Mouse (Mus musculus): ENCODE results near the gene Stxbp1. TPM values are rescaled to one million over a fixed set of nuclear protein-coding genes. Genes with fewer than 3 reads are reported as not detected.

Stxbp1 gene
- polyA plus RNA-seq, 1 experiment from 2014 or later: 19.6 TPM

GRCm38 (mm10) chr2:32825796-32826195 is 21.2 kb downstream of the Stxbp1 start:
- Histone ChIP-seq H3K4me1 (ENCODE audit: insufficient read depth, low read length) (peaks cover 18% of the 10 kb centered on the region), H3K9me3 (ENCODE audit: low read length) (no peaks in the 10 kb centered on the region), H3K27ac (ENCODE audit: low read length) (no peak overlapping the region), H3K9ac (replicated peaks; ENCODE audit: low read length) (no peak overlapping the region), H3K27me3 (ENCODE audit: insufficient read depth, low read length) (no peaks in the 10 kb centered on the region), H3K4me2 (replicated peaks; ENCODE audit: low read depth, low read length) (no peak overlapping the region), H3K4me3 (ENCODE audit: low read length) (no peak overlapping the region), H3K36me3 (ENCODE audit: insufficient read depth, low read length) (no peaks in the 10 kb centered on the region)
- WGBS: 91% methylated on average over 6 of the region's 6 CpGs
- no peak for ATAC-seq (ENCODE audit: low FRiP score, low TSS enrichment)

GRCm38 (mm10) chr2:32824778-32825177 is 22.3 kb downstream of the Stxbp1 start:
- ATAC-seq (ENCODE audit: low FRiP score, low TSS enrichment): no peak
- H3K4me1 ChIP-seq (ENCODE audit: insufficient read depth, low read length): peaks cover 18% of the 10 kb centered on the region
- peak overlapping the region; percentile 64; the same call in 1 of the 2 replicates for H3K27ac ChIP-seq (ENCODE audit: low read length)
- no peaks in the 10 kb centered on the region for H3K36me3 ChIP-seq (ENCODE audit: insufficient read depth, low read length)
- H3K9me3 ChIP-seq (ENCODE audit: low read length): no peaks in the 10 kb centered on the region
- H3K9ac ChIP-seq (replicated peaks; ENCODE audit: low read length): no peak overlapping the region
- H3K4me2 ChIP-seq (replicated peaks; ENCODE audit: low read depth, low read length): no peak overlapping the region
- H3K4me3 ChIP-seq (ENCODE audit: low read length): no peak overlapping the region
- 79% methylated on average over 1 of the region's 1 CpGs for WGBS
- no peaks in the 10 kb centered on the region for H3K27me3 ChIP-seq (ENCODE audit: insufficient read depth, low read length)

GRCm38 (mm10) chr2:32824181-32824580 is 22.9 kb downstream of the Stxbp1 start:
- H3K4me3 ChIP-seq (ENCODE audit: low read length): no peak overlapping the region
- no peaks in the 10 kb centered on the region for H3K27me3 ChIP-seq (ENCODE audit: insufficient read depth, low read length)
- no peaks in the 10 kb centered on the region for H3K36me3 ChIP-seq (ENCODE audit: insufficient read depth, low read length)
- no peak for ATAC-seq (ENCODE audit: low FRiP score, low TSS enrichment)
- 28% methylated on average over 8 of the region's 8 CpGs for WGBS
- H3K9me3 ChIP-seq (ENCODE audit: low read length): no peaks in the 10 kb centered on the region
- H3K27ac ChIP-seq (ENCODE audit: low read length): peak overlapping the region; percentile 64; the same call in 1 of the 2 replicates
- peaks cover 18% of the 10 kb centered on the region for H3K4me1 ChIP-seq (ENCODE audit: insufficient read depth, low read length)
- no peak overlapping the region for H3K9ac ChIP-seq (replicated peaks; ENCODE audit: low read length)
- H3K4me2 ChIP-seq (replicated peaks; ENCODE audit: low read depth, low read length): no peak overlapping the region

- Histone ChIP-seq H3K4me2 (replicated peaks; ENCODE audit: low read depth, low read length) (no peak overlapping the region), H3K9ac (replicated peaks; ENCODE audit: low read length) (peak overlapping the region; percentile 22; the same call in 1 of the 2 replicates), H3K27ac (ENCODE audit: low read length) (peak overlapping the region; percentile 40; the same call in 1 of the 2 replicates), H3K27me3 (ENCODE audit: insufficient read depth, low read length) (no peaks in the 10 kb centered on the region), H3K4me3 (ENCODE audit: low read length) (no peak overlapping the region), H3K9me3 (ENCODE audit: low read length) (no peaks in the 10 kb centered on the region), H3K4me1 (ENCODE audit: insufficient read depth, low read length) (peaks cover 18% of the 10 kb centered on the region), H3K36me3 (ENCODE audit: insufficient read depth, low read length) (peaks cover 2% of the 10 kb centered on the region; the same call in 1 of the 2 replicates)
- ATAC-seq (ENCODE audit: low FRiP score, low TSS enrichment): no peak
- 42% methylated on average over 8 of the region's 8 CpGs for WGBS
Observed at GRCm38 (mm10) chr2:32823579-32824154, 23.4 kb downstream of the Stxbp1 start.

GRCm38 (mm10) chr2:32823153-32823552 is 23.9 kb downstream of the Stxbp1 start:
- peaks cover 18% of the 10 kb centered on the region for H3K4me1 ChIP-seq (ENCODE audit: insufficient read depth, low read length)
- ATAC-seq (ENCODE audit: low FRiP score, low TSS enrichment): no peak
- peak overlapping the region; percentile 22; the same call in 1 of the 2 replicates for H3K9ac ChIP-seq (replicated peaks; ENCODE audit: low read length)

GRCm38 (mm10) chr2:32822643-32823042 is 24.4 kb downstream of the Stxbp1 start:
- H3K27ac ChIP-seq (ENCODE audit: low read length): no peak overlapping the region
- H3K9me3 ChIP-seq (ENCODE audit: low read length): no peaks in the 10 kb centered on the region
- ATAC-seq (ENCODE audit: low FRiP score, low TSS enrichment): no peak
- peaks cover 2% of the 10 kb centered on the region; the same call in 1 of the 2 replicates for H3K36me3 ChIP-seq (ENCODE audit: insufficient read depth, low read length)
- peaks cover 18% of the 10 kb centered on the region for H3K4me1 ChIP-seq (ENCODE audit: insufficient read depth, low read length)
- H3K4me3 ChIP-seq (ENCODE audit: low read length): no peak overlapping the region
- 74% methylated on average over 6 of the region's 6 CpGs for WGBS
- no peaks in the 10 kb centered on the region for H3K27me3 ChIP-seq (ENCODE audit: insufficient read depth, low read length)
- no peak overlapping the region for H3K4me2 ChIP-seq (replicated peaks; ENCODE audit: low read depth, low read length)
- no peak overlapping the region for H3K9ac ChIP-seq (replicated peaks; ENCODE audit: low read length)

More at GRCm38 (mm10) chr2:32823153-32823552, 23.9 kb downstream of the Stxbp1 start:
- peaks cover 2% of the 10 kb centered on the region; the same call in 1 of the 2 replicates for H3K36me3 ChIP-seq (ENCODE audit: insufficient read depth, low read length)
- 25% methylated on average over 11 of the region's 11 CpGs for WGBS
- H3K4me3 ChIP-seq (ENCODE audit: low read length): no peak overlapping the region
- H3K4me2 ChIP-seq (replicated peaks; ENCODE audit: low read depth, low read length): no peak overlapping the region
- no peaks in the 10 kb centered on the region for H3K27me3 ChIP-seq (ENCODE audit: insufficient read depth, low read length)
- no peak overlapping the region for H3K27ac ChIP-seq (ENCODE audit: low read length)
- no peaks in the 10 kb centered on the region for H3K9me3 ChIP-seq (ENCODE audit: low read length)

GRCm38 (mm10) chr2:32821041-32821802 is 25.8 kb downstream of the Stxbp1 start:
- peaks cover 2% of the 10 kb centered on the region; the same call in 1 of the 2 replicates for H3K36me3 ChIP-seq (ENCODE audit: insufficient read depth, low read length)
- peaks cover 18% of the 10 kb centered on the region for H3K4me1 ChIP-seq (ENCODE audit: insufficient read depth, low read length)
- H3K4me2 ChIP-seq (replicated peaks; ENCODE audit: low read depth, low read length): no peak overlapping the region
- no peak overlapping the region for H3K9ac ChIP-seq (replicated peaks; ENCODE audit: low read length)
- H3K27ac ChIP-seq (ENCODE audit: low read length): no peak overlapping the region
- H3K9me3 ChIP-seq (ENCODE audit: low read length): no peaks in the 10 kb centered on the region
- ATAC-seq (ENCODE audit: low FRiP score, low TSS enrichment): 0 out of 2 replicates have a peak, but pooled peaks have one; percentile 35
- 77% methylated on average over 11 of the region's 11 CpGs for WGBS
- no peak overlapping the region for H3K4me3 ChIP-seq (ENCODE audit: low read length)
- H3K27me3 ChIP-seq (ENCODE audit: insufficient read depth, low read length): no peaks in the 10 kb centered on the region

- WGBS: 92% methylated on average over 5 of the region's 5 CpGs
- no peak overlapping the region for H3K4me3 ChIP-seq (ENCODE audit: low read length)
- ATAC-seq (ENCODE audit: low FRiP score, low TSS enrichment): no peak
- peaks cover 2% of the 10 kb centered on the region; the same call in 1 of the 2 replicates for H3K36me3 ChIP-seq (ENCODE audit: insufficient read depth, low read length)
- H3K4me1 ChIP-seq (ENCODE audit: insufficient read depth, low read length): peaks cover 5% of the 10 kb centered on the region
- no peak overlapping the region for H3K27ac ChIP-seq (ENCODE audit: low read length)
- no peak overlapping the region for H3K4me2 ChIP-seq (replicated peaks; ENCODE audit: low read depth, low read length)
- H3K9ac ChIP-seq (replicated peaks; ENCODE audit: low read length): no peak overlapping the region
- no peaks in the 10 kb centered on the region for H3K9me3 ChIP-seq (ENCODE audit: low read length)
- no peaks in the 10 kb centered on the region for H3K27me3 ChIP-seq (ENCODE audit: insufficient read depth, low read length)
Observed at GRCm38 (mm10) chr2:32818208-32818607, 28.8 kb downstream of the Stxbp1 start.

- Histone ChIP-seq H3K9me3 (ENCODE audit: low read length) (no peaks in the 10 kb centered on the region), H3K36me3 (ENCODE audit: insufficient read depth, low read length) (peaks cover 2% of the 10 kb centered on the region; the same call in 1 of the 2 replicates), H3K4me3 (ENCODE audit: low read length) (no peak overlapping the region), H3K4me1 (ENCODE audit: insufficient read depth, low read length) (no peaks in the 10 kb centered on the region), H3K4me2 (replicated peaks; ENCODE audit: low read depth, low read length) (no peak overlapping the region), H3K27ac (ENCODE audit: low read length) (no peak overlapping the region), H3K9ac (replicated peaks; ENCODE audit: low read length) (no peak overlapping the region), H3K27me3 (ENCODE audit: insufficient read depth, low read length) (no peaks in the 10 kb centered on the region)
- no peak for ATAC-seq (ENCODE audit: low FRiP score, low TSS enrichment)
- whole genome bisulfite sequencing: 73% methylated on average over 7 of the region's 7 CpGs
Observed at GRCm38 (mm10) chr2:32817589-32817988, 29.5 kb downstream of the Stxbp1 start.

All from kidney, embryonic 16.5 days (tissue).